Mouse (Mus musculus) G1E (cell line): ENCODE data around the gene Hist1h3i. TPM values are rescaled to one million over a fixed set of nuclear protein-coding genes. Genes with fewer than 3 reads are reported as not detected.
"Not testable (repeated sequence)": the region's sequence is repeated elsewhere in the genome, so short reads cannot be mapped to it uniquely, and the experiment has no call there.

ENCODE experiments used
- ATAC-seq: 2 replicates; pipeline ENCODE4 v1.8.0; 2016; ENCODE audit warnings: mild to moderate bottlenecking; ENCODE audit not compliant: insufficient number of reproducible peaks, poor library complexity, low FRiP score, severe bottlenecking; ENCODE audit errors: extremely low read depth
- DNase-seq: peaks from one replicate; pipeline ENCODE4 v3.0.0; 2012; ENCODE audit warnings: low spot score
- H3K27me3 ChIP-seq: 2 replicates; pipeline ENCODE4 v1.6.1; 2012; ENCODE audit warnings: mild to moderate bottlenecking, low read length, inconsistent platforms; ENCODE audit not compliant: insufficient read depth
- H3K36me3 ChIP-seq: replicated peaks from 2 replicates; pipeline ENCODE3; 2012; ENCODE audit warnings: mild to moderate bottlenecking, inconsistent platforms
- H3K4me1 ChIP-seq: 2 replicates; pipeline ENCODE4 v1.6.1; 2012; ENCODE audit warnings: low read depth, low read length, inconsistent platforms, mixed read lengths; ENCODE audit not compliant: insufficient read depth
- H3K4me3 ChIP-seq: 2 replicates; pipeline ENCODE4 v1.5.1; 2012; ENCODE audit warnings: low read depth, mild to moderate bottlenecking, inconsistent platforms, low read length, moderate library complexity, mixed read lengths
- H3K9me3 ChIP-seq: replicated peaks from 2 replicates; pipeline ENCODE4 v1.6.1; 2012; ENCODE audit warnings: inconsistent platforms
- CTCF ChIP-seq: IDR thresholded peaks from 2 replicates; pipeline ENCODE4 v1.5.1; 2012; ENCODE audit warnings: low read depth, low read length, inconsistent platforms, mixed read lengths
- GATA1 ChIP-seq: IDR thresholded peaks from 2 replicates; pipeline ENCODE4 v1.6.1; 2012; ENCODE audit warnings: borderline replicate concordance, low read length, inconsistent platforms, mixed read lengths
- GATA2 ChIP-seq: IDR thresholded peaks from 2 replicates; pipeline ENCODE4 v1.6.1; 2012; ENCODE audit warnings: low read depth, low read length, inconsistent platforms, borderline replicate concordance
- POLR2AphosphoS5 ChIP-seq: IDR thresholded peaks from 2 replicates; pipeline ENCODE4 v1.6.1; 2012; ENCODE audit warnings: low read depth, low read length, inconsistent platforms; ENCODE audit not compliant: insufficient replicate concordance
- TAL1 ChIP-seq: conservative IDR thresholded peaks from 2 replicates; pipeline ENCODE4 v1.6.1; 2012; ENCODE audit warnings: low read depth, low read length, inconsistent platforms, mixed read lengths
- polyA plus RNA-seq: library from polyadenylated mRNA; stranded (reverse); fragments of >175 nt; gene quantifications from 2 replicates; pipeline ENCODE4 v1.2.3, GENCODE M21; 2012
- total RNA-seq, 2 experiments: library from RNA; stranded (forward) in 1 of 2; stranded (reverse) in 1 of 2; fragments of 200-1000 nt in 1 of 2; fragments of >200 nt in 1 of 2; fragmentation: Nextera tagmentation in 1 of 2; gene quantifications; 2 replicates each; pipeline ENCODE4 v1.2.3; 2014 to 2017

Gene Hist1h3i
- total and polyA plus RNA-seq, 3 experiments: 9.7 to 770 (median 347) TPM

DNA sequence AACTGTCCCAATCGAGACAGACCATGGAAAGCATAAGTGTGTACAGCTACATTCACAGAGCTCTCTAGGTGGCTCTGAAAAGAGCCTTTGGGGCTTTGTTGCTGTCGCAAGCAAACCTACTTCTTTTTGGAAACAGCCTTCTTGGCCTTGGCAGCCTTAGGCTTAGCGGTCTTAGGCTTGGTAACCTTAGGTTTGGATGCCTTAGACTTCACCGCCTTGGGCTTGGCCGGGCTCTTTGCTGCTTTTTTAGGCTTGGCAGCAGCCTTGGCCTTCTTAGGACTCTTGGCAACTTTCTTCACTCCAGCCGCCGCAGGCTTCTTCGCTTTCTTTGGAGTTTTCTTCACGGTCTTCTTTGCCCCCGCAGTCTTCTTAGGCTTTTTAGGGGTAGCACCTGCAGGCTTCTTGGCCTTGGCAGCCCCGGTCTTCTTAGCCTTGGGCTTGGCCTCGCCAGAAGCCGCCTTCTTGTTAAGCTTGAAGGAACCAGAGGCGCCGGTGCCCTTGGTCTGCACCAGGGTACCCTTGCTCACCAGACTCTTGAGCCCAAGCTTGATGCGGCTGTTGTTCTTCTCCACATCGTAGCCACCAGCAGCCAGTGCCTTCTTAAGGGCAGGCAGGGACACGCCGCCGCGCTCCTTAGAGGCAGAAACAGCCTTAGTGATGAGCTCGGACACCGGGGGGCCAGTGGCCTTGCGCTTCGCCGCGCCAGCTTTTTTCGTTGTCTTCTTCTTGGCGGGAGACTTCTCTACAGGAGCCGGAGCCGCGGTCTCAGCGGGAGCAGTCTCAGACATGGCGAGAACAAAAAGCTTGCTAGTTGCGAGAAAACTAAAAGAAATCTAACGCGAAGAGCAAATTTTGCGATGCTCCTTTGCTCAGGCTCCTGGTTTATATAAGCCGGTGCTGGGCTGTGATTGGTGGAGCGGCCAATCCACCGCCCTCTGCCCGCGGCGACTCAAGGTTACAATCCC is 3.1 kb downstream of the Hist1h3i start, which contains the start of gene Hist1h1b:
Hist1h1b (minus strand) TSS at position 859 of the 965 bp plus-strand sequence.
- Histone ChIP-seq H3K9me3 (no peaks in the 10 kb centered on the region), H3K27me3 (no peaks in the 10 kb centered on the region), H3K4me1 (peaks cover 22% of the 10 kb centered on the region), H3K36me3 (no peaks in the 10 kb centered on the region), H3K4me3 (peak within 1 kb of the TSS; percentile 73)
- peak; percentile 95 for TF ChIP-seq POLR2AphosphoS5
- TF ChIP-seq GATA2: no peak
- TF ChIP-seq GATA1: no peak
- no peak for TF ChIP-seq CTCF
- peak; percentile 32 for ATAC-seq
- DNase-seq: peak; percentile 68

DNA sequence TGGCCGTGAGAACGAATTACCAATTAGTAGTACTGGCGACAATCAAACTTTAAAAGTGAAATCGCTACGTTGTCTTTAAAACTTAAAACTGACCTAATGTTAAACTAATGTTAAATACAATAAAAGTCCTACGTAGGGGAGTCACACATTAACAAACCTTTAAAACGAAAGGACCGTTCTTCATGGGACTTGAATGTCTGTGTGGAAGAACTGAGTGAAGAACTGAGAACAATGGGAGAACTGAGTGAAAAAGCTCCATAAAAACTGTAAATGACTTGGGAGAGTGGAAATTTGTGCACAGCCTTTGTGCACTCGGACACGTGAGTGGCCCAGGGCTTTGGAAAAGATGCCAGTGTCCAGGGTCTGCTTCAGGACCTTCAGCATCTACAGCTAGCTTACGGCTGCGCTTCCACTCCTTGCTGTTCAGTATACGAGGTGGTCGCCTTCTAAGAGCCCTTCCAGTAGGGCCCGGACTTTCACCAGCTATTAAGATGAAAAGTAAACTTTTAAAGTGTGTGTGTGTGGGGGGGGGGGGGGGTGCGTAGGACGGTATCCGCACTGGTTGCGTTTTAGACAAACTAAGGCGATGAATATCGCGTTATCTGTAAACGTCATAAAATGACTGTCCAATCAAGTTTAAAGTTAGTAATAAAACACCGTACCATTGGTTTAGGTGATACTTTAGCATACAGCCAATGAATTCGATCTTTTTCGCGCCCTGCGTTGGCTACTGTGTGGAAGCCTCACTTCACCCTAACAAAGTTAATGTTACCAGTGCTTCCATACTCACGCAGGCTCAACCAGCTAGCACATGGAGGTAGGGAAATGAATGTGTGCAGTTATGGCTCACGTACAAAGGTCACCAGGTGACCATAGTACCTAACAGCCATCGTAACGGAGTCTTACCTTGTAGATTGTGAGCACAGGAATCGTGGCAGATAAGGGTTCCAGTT is 4.1 kb downstream of the Hist1h3i start:
- ATAC-seq: peak; percentile 64
- peaks cover 19% of the 10 kb centered on the region for H3K4me1 ChIP-seq
- TF ChIP-seq GATA1 (no peak), TAL1 (no peak), POLR2AphosphoS5 (peak; percentile 100), CTCF (no peak), GATA2 (no peak)
- no peaks in the 10 kb centered on the region for H3K36me3 ChIP-seq
- peak; percentile 58 for DNase-seq
- no peaks in the 10 kb centered on the region for H3K9me3 ChIP-seq
- H3K27me3 ChIP-seq: no peaks in the 10 kb centered on the region
- H3K4me3 ChIP-seq: peak overlapping the region; percentile 73

DNA sequence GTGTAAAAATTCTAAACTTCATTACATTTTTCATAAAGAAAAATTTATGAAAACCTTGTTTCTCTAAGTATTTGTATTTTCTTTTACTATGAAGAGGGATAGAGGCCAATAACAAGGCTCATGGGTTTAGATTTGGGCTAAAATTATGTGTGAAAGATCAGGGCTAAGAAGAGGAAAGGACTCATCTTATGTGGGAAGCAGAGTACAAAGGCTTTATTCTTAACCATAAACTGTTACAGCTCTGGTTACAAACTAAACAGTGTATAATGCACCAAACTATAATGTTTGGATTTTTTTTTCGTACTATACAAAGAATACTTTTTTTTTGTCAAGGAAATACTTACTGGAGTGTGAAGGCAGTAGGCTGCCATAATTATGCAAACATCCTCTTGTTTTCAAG is 27.5 kb downstream of the Hist1h3i start:
- Histone ChIP-seq H3K36me3 (no peaks in the 10 kb centered on the region), H3K4me1 (peaks cover 25% of the 10 kb centered on the region), H3K9me3 (no peaks in the 10 kb centered on the region), H3K27me3 (no peaks in the 10 kb centered on the region), H3K4me3 (no peak overlapping the region)
- ATAC-seq: no peak
- DNase-seq: no peak
- TF ChIP-seq GATA2 (no peak), TAL1 (no peak), POLR2AphosphoS5 (no peak), CTCF (no peak), GATA1 (no peak)

DNA sequence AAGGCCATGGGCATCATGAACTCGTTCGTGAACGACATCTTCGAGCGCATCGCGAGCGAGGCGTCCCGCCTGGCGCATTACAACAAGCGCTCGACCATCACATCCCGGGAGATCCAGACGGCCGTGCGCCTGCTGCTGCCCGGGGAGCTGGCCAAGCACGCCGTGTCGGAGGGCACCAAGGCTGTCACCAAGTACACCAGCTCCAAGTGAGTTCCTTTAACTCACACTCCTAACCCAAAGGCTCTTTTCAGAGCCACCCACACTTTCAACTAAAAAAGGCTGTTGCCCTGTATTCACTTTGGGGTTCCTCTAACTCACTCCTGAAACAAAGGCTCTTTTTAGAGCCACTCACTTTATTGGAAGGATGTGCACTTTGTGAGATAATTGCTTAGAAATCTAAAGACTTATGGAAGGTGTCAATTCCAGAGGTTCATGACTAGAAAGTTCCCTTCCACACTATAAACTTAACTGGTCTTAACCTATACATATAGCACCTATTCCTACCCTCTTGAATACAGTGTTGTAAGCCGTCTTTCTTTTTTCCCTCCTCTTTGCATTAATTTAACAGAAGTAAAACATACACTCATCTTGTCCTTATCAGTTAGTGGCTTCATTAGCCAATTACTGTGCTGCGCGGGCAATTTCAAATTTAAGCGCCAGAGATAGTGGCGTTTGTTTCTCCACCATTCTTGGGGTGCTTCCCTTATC is 28.7 kb downstream of the Hist1h3i start:
- peak; percentile 35; the same call in 1 of the 2 replicates for ATAC-seq
- not testable (repeated sequence) for H3K36me3 ChIP-seq, DNase-seq

DNA sequence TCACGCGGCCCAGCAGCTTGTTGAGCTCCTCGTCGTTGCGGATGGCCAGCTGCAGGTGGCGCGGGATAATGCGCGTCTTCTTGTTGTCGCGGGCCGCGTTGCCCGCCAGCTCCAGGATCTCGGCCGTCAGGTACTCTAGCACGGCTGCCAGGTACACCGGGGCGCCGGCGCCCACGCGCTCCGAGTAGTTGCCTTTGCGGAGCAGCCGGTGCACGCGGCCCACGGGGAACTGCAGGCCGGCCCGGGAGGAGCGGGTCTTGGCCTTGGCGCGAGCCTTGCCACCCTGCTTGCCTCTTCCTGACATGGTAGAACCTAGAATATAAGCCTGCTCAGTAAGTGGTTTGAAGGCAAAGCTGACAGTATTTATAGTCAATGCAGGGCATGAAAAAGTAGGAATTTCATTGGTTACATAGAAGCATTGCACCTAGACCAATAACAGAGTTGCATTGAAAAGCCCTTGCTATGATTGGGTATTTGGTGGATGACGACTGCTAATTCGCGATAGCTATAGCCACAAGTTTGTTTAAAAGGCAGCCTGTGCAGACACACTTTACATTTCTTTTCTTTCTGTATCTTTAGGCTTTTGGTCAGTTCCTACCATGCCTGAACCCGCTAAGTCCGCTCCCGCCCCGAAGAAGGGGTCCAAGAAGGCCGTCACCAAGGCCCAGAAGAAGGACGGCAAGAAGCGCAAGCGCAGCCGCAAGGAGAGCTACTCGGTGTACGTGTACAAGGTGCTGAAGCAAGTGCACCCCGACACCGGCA is 29.5 kb downstream of the Hist1h3i start, which contains the start of the genes Hist1h2ak and Hist1h2bn:
Hist1h2ak (minus strand) TSS at position 304 of the 762 bp plus-strand sequence.
Hist1h2bn (plus strand) TSS at position 600 of the 762 bp plus-strand sequence.
- Histone ChIP-seq H3K4me3 (peak within 1 kb of the TSS; percentile 66; the same call in 1 of the 2 replicates), H3K4me1 (peaks cover 31% of the 10 kb centered on the region)
- H3K9me3 ChIP-seq, H3K27me3 ChIP-seq, H3K36me3 ChIP-seq: not testable (repeated sequence)
- peak; percentile 80 for ATAC-seq
- peak; percentile 82 for DNase-seq

More for the DNA sequence above, 28.7 kb downstream of the Hist1h3i start:
- not testable (repeated sequence) for H3K9me3 ChIP-seq, H3K27me3 ChIP-seq, H3K4me3 ChIP-seq
- peaks cover 29% of the 10 kb centered on the region for H3K4me1 ChIP-seq
- peak; percentile 92 for TF ChIP-seq POLR2AphosphoS5
